Comparison of ENCODE assay signal across 16 mouse cellular contexts in genomic region chr7:58800916-58801315, GRCm38 (mm10).
DNase-seq lines count a peak whose midpoint lies in the region; ATAC-seq and TF ChIP-seq lines count a peak whose summit lies in the region.
"Had no signal": no experiment of that assay in that cellular context is flagged by ENCODE, and none has a peak within 500 bp of the region (broad histone marks: within the 10 kb centered on the region; RNA-seq: fewer than 3 reads in every experiment).

No protein-coding gene starts in this region.

- no peaks in the 10 kb centered on the region; the same call in 1 of the 2 replicates for H3K27me3 ChIP-seq in kidney, adult 2 months (replicated peaks; ENCODE audit: control insufficient read depth, insufficient read depth, low read length)
- H3K27me3 ChIP-seq: heart, embryonic 15.5 days; neural tube, embryonic 12.5 days had no signal

- no peak for TF ChIP-seq CTCF in kidney, adult 2 months (conservative IDR thresholded peaks at IDR 0.05; ENCODE audit: insufficient read depth, insufficient read length, low read depth, low read length)

- ATAC-seq in megakaryocyte, adult 5-6 weeks (ENCODE audit: poor library complexity, severe bottlenecking), result no peak

- no peak for TF ChIP-seq POLR2A in kidney, adult 2 months (IDR thresholded peaks at IDR 0.05; ENCODE audit: low read depth, low read length)

- no peaks in the 10 kb centered on the region for H3K4me1 ChIP-seq in kidney, adult 2 months (ENCODE audit: control insufficient read depth, insufficient read depth, low read length)
- H3K4me1 ChIP-seq: neural tube, embryonic 12.5 days had no signal

- no peak overlapping the region for H3K27ac ChIP-seq in kidney, adult 2 months (ENCODE audit: insufficient read depth, low read depth, low read length)
- H3K27ac ChIP-seq: heart, embryonic 15.5 days; macrophage; neural tube, embryonic 12.5 days had no signal

- peak; percentile 2 for DNase-seq in kidney, adult 2 months
- no peak for DNase-seq in kidney, adult 11 months
- peak; percentile 28 for DNase-seq in urinary bladder, postnatal 14 days (ENCODE audit: low spot score)
- no peak for DNase-seq in urinary bladder, postnatal 4 days (ENCODE audit: low spot score in 2 of 2)
- DNase-seq in adrenal gland, adult 8-10 months, result peak; percentile 58
- no peak for DNase-seq in neural tube, embryonic 10.5 days (ENCODE audit: extremely low spot score, low spot score)
- DNase-seq: cerebellum, adult 8-10 months; embryo, embryonic 11 days; gastrocnemius, postnatal 25 days; layer of hippocampus, adult 9-11 months; midbrain, embryonic 14.5 days; retina, postnatal 1 day had no signal

- H3K36me3 ChIP-seq in kidney, adult 2 months (ENCODE audit: control insufficient read depth, insufficient read depth, low read length), result no peaks in the 10 kb centered on the region
- H3K36me3 ChIP-seq: heart, embryonic 15.5 days; neural tube, embryonic 12.5 days had no signal

- H3K4me3 ChIP-seq in kidney, adult 2 months (ENCODE audit: insufficient read depth, low read depth, low read length), result no peak overlapping the region
- H3K4me3 ChIP-seq: heart, embryonic 15.5 days; neural tube, embryonic 12.5 days had no signal

- WGBS in kidney, adult 2 months, result 60% methylated on average over 7 of the region's 7 CpGs

Comparison
In these comparisons a context has a peak if more than half of its experiments do, and no peak if none do; other contexts are left out.
1. DNase-seq: peak in kidney, adult 2 months (single experiment), urinary bladder, postnatal 14 days (single experiment) and adrenal gland, adult 8-10 months (single experiment); none in kidney, adult 11 months (single experiment), urinary bladder, postnatal 4 days (0 of 2) and neural tube, embryonic 10.5 days (single experiment).